Mouse (Mus musculus) right cerebral cortex, postnatal 4 days (tissue): ENCODE measurements at regions not wholly inside any gene's neighbourhood (a gene's known extent, or its start where the extent isn't known, plus 50 kb on each side); places are given as distances from the start of the nearest gene placed in this dataset.
A peak's percentile ranks its signal among the peaks of the same experiment; 100 is the strongest.

Source experiments
- DNase-seq: peaks from one replicate; pipeline ENCODE4 v3.0.0-alpha.2; 2022

DNA sequence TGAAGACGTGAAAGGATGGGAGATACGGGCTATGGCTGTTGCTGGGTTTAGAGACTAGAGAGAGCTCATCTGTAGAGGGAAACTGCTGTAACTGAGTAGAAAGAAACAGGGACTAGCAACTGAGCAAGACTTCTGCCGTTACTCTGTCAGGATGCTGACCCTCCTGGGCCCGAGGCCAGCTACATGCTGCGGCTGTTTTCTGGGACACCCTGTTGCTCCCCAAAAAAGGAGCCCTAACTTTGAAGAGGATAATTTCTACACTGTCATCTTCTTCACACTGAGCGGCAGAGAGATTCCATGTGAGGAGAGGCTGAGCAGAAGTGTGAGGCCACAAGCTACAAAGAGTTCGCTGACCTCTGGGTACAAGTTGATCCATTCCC is 74.2 kb upstream of the Ralgps2 start:
- no peak for DNase-seq

- no peak for DNase-seq
Measured at GRCm38 (mm10) chr1:157012950-157013668, 73.7 kb upstream of the Ralgps2 start.

- no peak for DNase-seq
Measured at GRCm38 (mm10) chr1:157011226-157011625, 71.8 kb upstream of the Ralgps2 start.

DNA sequence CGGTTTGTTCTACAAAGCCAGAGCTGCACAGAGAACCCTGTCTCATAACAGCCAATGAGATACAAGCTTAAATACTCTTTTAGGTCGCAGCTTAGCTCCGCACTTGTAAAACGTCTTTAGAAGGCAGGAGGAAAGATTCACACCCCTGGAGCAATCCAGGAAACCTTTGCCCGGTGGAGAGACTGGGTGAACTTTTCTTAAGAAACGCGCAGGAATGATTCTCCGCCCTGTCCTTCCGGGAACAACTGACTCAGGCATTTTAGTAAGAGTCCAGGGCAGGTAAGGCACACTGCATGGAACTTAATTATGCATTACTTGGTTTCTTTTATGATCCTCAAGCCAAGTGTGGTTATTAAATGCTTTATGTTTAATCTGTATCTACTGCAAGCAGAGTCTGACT is 70.0 kb upstream of the Ralgps2 start:
- no peak for DNase-seq

- no peak for DNase-seq
Measured at GRCm38 (mm10) chr1:157007891-157008730, 68.7 kb upstream of the Ralgps2 start.

DNA sequence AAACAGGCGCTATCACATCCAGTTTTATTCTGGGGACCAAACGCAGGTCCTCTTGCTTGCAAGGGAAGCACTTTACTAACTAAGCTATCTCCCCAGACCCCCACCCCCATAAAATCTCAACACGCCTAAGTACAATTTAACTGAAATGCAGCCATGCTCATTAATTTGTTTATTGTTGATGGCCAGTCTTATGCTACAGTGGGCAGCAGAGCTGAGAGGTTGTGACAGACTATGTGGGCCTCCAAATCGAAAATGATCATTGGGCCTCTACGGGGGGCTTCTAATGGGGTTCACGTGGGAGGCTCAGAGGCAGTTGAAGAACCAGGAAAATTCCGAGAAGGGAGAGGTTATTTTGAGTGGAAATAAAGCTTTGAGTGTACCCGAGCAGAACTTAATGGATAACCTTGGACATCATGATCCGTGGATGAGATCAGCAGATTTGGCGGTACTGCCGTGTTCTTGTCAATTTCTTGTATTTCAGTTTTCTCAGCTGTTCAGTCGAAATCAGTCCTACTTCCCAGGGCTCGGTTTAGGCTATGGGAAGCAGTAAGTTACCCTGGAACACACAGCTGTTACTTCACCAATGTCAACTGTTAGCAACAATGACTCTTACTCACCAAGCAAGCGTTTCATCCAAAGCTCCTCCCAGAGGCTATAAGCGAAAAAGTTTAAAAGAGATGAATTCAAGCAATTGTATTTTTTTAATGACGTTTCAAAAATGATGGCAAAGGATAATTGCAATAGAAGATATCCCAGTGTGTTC is 65.1 kb upstream of the Ralgps2 start:
- DNase-seq: no peak

DNA sequence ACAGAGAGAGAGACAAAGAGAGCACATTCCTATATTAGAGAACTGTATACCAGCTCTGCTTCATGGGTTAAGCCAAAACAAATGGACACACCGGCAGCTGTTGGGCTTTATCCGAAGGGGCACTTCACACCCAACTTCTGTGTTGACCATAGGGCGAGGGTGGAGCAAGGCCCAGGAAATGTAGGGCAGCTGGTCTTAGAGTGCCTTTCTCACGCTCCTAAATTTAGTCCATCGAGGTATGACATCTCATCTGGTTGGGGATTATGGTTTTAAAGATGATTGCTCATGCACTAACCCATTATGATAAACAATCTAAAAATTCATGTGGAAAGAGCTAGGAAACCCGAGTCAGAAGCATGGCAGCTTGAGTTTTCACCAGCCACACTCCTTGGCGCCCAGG is 63.6 kb upstream of the Ralgps2 start:
- no peak for DNase-seq

GRCm38 (mm10) chr1:157002258-157002657 is 62.8 kb upstream of the Ralgps2 start:
- no peak for DNase-seq

DNA sequence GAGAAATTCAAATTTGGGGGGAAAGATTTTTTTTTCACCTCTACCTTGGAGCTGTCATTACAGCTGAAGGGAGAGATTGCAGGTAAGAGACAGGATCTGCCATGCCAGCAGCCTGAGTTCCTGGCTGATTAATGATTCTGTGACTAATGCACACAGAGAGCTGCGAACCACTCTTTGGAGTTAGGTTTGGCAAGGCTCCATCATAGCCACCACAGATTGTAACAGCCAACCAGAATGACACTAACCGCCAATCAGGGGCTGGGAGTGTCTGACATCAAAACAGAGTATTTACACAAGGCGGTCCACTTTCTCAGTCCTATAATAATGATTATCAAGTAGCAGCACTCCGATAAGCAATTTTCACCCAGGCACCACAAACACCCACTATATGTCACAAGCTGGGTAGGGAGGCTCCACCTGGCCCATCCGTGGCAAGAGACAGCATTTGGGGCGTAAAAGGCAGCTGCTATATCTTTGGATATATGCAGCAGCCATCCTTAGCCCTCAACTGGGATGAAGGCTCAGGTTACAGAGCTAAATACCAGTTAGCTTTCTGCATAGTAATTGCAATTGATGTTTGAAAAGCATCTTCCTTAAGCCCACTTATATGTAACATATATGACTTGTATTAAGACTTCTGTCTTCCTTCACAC is 61.7 kb upstream of the Ralgps2 start:
- DNase-seq: no peak

- DNase-seq: no peak
Measured at GRCm38 (mm10) chr1:156999947-157000346, 60.5 kb upstream of the Ralgps2 start.

DNA sequence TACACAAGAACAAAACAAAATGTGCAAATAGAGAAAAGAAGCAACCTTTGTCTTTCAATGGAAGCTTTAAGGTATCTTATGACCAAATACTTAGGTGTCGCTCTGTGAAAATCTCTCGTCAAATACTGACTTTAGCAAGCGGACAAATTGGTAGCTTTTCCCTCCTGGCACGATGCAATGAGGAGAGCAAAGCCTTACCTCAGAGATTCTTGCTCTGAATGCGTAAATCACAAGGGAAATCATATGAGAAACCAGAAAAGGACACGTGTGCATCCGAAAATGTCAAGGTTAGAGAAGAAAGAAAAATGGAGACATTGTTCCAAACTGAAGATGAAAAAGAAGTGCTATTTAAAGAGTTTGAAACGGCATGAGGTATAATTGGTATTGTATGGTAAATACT is 59.8 kb upstream of the Ralgps2 start:
- no peak for DNase-seq

DNA sequence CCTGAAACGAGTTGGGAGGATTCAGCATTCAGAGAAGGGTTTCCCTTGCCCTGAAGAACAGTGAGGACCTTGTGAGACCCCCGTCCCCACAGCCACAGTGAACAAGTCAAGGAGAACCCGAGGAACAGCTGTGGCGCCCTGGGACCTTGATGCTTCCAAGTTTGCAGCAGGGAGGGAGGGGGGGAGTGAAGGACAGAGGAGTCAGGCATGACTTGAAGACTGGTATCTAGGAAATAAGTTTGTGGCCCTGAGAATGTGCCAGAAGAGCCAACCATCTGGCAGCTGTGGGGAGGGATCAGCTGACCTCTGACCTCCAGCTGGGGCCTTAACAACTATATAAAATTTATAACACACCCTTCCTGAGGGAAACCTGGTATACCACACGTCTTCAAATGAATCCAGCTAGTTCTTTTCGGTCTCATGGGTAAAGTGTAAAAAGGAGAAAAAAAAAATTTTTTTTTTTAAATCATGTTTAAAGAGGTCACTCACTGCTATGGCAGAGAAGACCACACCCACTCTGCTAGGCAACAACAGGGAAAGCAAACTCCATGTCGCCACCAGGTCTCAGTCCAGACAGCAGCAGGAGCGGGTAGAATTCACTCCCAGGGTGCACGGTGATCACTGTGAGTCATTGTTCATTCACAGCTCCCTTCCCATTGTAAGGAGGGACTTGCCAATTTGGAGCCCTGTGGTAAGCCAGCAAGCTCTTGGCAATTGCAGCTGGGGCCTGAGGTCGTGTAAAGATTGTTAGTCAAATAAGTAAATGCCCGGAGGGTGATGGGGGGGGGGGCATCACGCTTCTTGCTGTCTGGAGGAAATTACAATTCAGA is 58.3 kb upstream of the Ralgps2 start:
- DNase-seq: peak; percentile 24

DNA sequence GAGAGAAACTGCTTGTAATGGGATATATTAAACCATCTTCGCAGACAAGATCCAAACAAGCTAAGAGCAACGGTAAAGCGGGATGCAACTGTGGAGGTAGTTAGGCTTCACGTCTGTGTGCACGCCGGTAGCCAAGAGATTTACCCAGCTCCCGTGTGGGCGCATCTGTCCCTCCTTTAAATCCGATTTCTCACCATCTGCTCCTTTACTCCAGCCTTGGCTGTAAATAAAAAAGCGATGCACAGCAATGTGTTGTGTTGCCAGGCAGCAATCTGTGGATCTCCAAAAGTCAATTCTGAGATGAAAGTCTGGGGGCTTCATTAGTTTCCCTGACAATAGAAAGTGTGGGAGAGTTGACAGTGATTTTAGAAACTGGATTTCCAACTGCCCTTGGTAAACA is 57.6 kb upstream of the Ralgps2 start:
- DNase-seq: peak; percentile 20

DNA sequence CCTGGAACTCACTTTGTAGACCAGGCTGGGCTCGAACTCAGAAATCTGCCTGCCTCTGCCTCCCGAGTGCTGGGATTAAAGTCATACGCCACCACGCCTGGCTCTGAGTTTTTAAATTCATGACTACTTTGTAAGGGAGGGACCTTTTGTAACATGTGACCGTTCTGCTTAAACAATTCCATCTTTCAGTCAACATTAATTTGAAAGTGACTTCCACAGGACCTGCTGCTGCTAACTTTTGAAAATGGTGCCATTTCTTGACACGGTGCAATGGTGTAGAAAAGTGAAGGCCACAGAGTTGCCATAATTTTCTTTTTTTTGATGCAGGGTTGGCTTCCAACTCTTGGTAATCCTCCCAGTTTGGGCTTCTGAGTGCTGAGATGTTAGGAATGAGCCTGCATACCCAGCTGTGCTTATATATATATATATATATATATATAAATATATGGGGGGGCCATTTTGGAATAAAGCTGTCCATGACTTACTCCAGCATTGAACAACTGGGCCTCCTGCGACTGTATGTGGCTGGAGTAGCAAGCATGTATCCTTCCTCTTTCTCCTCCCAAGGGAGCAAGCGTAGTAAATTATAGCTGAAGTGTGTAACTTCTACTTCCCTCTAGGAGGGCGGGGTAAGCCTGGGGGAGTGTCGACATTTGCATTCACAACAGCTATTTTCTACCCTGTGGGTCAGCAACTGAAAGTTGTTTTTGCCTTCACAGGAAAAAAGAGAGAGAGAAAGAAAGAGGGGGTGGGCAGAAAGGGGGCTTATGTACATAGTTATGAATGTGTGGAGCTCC is 56.9 kb upstream of the Ralgps2 start:
- DNase-seq: no peak

- DNase-seq: no peak
Measured at GRCm38 (mm10) chr1:156995180-156995951, 55.9 kb upstream of the Ralgps2 start.

- no peak for DNase-seq
Measured at GRCm38 (mm10) chr1:156994644-156995016, 55.2 kb upstream of the Ralgps2 start.

DNA sequence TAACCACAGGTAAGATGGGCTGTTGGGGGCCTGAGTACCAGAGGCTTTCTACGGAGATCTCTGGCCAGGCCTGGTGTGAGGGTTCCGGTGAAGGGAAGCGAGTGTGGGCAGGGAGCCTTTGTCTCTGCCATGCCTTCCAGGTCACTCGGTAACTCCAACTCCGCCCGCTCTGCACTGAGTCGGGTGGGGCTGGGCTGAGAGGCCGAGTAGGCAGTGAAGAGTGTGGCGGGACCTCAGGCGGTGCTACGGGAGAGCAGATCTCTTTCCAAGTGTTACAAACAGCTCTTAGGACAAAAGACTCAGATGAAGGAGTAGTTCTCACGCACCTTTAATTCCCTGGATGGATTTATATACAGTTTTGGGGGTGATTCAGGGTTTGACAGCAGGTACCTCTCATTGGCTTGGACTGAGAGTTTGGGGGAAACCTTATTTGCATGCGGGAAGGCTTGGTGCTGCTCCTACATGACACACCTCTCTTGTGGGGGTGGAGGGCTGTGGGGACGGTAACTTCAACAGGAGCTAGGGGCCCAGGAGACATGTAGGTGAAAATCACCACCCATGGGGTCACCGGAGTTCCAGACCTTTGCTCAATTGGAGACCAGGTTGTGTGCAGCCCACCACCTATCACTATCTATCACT is 54.7 kb upstream of the Ralgps2 start:
- no peak for DNase-seq

DNA sequence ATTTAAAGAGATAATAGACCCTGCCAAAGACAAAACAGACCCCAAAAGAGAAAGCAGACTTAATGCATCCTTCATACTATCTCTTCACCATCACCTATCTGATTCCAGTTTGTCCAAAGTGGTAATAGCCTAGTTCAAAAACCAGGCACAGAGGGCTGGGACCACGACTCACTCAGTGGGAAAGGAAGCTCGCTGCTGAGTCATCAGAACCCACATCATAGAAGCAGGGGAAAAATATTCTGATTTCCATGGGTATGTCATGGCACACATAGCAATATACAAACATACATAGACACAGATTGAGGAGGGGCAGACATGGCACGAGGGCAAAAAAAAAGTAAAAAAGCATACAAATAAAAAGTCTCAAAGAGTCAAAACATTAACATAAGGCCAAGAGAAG is 53.7 kb upstream of the Ralgps2 start:
- DNase-seq: no peak

DNA sequence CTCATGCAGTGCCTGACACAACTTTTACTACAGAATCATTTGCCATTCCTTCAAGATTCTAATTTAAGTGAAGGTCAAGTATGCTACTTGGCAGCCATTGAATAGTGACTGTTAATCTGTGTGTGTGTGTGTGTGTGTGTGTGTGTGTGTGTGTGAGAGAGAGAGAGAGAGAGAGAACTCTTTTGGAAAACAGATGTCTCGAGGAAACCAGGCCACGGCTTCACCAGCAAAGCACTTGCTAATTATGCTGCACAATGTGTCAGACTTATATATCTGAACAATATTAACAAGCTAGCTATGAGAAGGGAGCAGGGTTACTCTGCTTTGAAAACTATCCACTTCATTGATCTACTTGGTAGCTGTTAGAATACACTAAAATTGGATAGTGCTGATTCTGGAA is 53.1 kb upstream of the Ralgps2 start:
- DNase-seq: no peak
